Mouse (Mus musculus) intestine, embryonic 15.5 days (tissue): ENCODE measurements around the gene Chchd3. TPM values are rescaled to one million over a fixed set of nuclear protein-coding genes. Genes with fewer than 3 reads are reported as not detected.

Experiments used
- ATAC-seq: fragments of 200-750 bp; cut with Nextera tagmentation; 2 replicates; pipeline ENCODE4 v1.8.0; 2017; ENCODE audit warnings: moderate TSS enrichment, moderate library complexity
- H3K27ac ChIP-seq: fragments of 300-500 bp; sonication (generic); 2 replicates; pipeline ENCODE4 v1.5.1; 2015; ENCODE audit warnings: mild to moderate bottlenecking, inconsistent platforms
- H3K27me3 ChIP-seq: fragments of 300-500 bp; sonication (generic); replicated peaks from 2 replicates; pipeline ENCODE4 v1.6.1; 2015; ENCODE audit warnings: inconsistent platforms
- H3K36me3 ChIP-seq: fragments of 300-500 bp; sonication (generic); 2 replicates; pipeline ENCODE4 v1.6.1; 2015; ENCODE audit warnings: inconsistent platforms
- H3K4me1 ChIP-seq: fragments of 300-500 bp; sonication (generic); replicated peaks from 2 replicates; pipeline ENCODE4 v1.6.1; 2015; ENCODE audit warnings: inconsistent platforms
- H3K4me2 ChIP-seq: fragments of 300-500 bp; sonication (generic); replicated peaks from 2 replicates; pipeline ENCODE4 v1.6.1; 2015; ENCODE audit warnings: mild to moderate bottlenecking, inconsistent platforms
- H3K4me3 ChIP-seq: fragments of 300-500 bp; sonication (generic); replicated peaks from 2 replicates; pipeline ENCODE4 v1.5.1; 2015; ENCODE audit warnings: inconsistent platforms
- H3K9ac ChIP-seq: fragments of 300-500 bp; sonication (generic); 2 replicates; pipeline ENCODE4 v1.6.1; 2015; ENCODE audit warnings: inconsistent platforms
- H3K9me3 ChIP-seq: fragments of 300-500 bp; sonication (generic); 2 replicates; pipeline ENCODE4 v1.6.1; 2016; ENCODE audit warnings: inconsistent platforms
- WGBS: fragments of 180-500 bp; shearing (Covaris S2); methylation state at CpG from one replicate; pipeline ENCODE4 v1.1.7; 2015; 5-methylcytosine and 5-hydroxymethylcytosine counted together
- polyA plus RNA-seq: library from polyadenylated mRNA; unstranded; fragments of >200 nt; fragmentation: Nextera tagmentation; extraction: Ambion mirVana; gene quantifications from 2 replicates; pipeline ENCODE4 v1.2.1, GENCODE M21; 2015

The Chchd3 gene
- polyA plus RNA-seq, 1 experiment from 2014 or later = 150 TPM

DNA sequence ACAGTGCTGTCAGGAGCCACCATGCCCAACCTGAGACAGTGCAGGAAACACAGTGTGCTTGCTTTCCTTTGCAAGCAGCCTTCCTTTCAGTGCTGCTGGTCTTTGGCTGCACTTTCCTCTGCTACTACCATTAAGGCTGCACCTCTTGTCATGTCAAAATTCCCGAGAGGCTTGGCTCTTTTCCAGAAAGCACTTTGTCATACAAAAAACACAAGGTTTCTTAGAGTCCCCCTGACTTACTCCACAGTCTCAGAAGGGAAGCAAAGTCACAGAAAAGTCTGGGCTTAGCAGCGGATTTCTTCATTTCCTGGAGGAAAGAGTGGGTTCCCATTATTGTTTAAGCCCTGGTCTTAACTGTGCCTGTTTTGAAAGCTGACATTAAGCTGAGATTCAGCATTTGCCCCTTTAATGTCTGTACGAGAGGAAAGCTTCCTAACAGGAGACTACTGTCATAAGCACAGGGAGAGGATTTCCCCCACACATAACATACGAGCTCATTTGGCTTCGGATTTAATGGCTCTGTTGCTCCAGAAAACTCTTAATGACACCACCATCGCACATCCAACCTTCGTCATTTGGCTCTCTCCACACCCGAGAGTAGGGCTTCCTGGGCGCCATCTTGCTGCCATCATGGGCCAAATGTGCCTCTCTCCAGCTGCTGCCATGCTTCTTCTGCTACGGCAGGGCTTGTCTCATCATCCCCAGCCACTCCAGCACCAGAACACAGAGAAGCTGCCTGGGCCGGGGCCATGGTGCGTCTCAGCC lies 236.0 kb downstream of the Chchd3 start:
- Histone ChIP-seq H3K4me3 (no peak overlapping the region), H3K4me2 (no peak overlapping the region), H3K4me1 (no peaks in the 10 kb centered on the region), H3K9ac (no peak overlapping the region), H3K36me3 (no peaks in the 10 kb centered on the region), H3K27ac (no peak overlapping the region), H3K27me3 (no peaks in the 10 kb centered on the region), H3K9me3 (no peaks in the 10 kb centered on the region)
- ATAC-seq = no peak
- WGBS = 72% methylated on average over 12 of the region's 12 CpGs

DNA sequence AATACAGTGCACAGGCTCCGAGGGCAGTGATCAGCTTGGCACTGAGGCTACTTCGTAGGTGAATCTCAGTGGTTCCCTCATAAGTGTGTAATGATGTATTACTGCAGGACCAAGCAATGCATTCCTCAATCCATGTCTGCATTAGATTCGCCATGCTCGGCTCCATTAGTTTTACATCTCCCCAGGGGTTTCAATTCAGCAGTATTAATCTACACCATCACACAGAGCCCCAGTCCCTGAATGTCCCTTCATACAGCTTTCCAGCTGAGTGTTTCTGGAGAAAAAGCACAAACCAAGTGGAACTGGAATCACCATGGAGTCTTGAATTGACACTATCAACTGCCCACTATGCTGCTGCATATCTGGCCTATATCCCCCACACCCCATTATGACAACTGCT lies 241.1 kb downstream of the Chchd3 start:
- ATAC-seq = no peak
- no peaks in the 10 kb centered on the region for H3K9me3 ChIP-seq
- no peaks in the 10 kb centered on the region for H3K4me1 ChIP-seq
- no peaks in the 10 kb centered on the region for H3K36me3 ChIP-seq
- H3K4me2 ChIP-seq = no peak overlapping the region
- no peaks in the 10 kb centered on the region for H3K27me3 ChIP-seq
- H3K9ac ChIP-seq = no peak overlapping the region
- H3K27ac ChIP-seq = no peak overlapping the region
- WGBS = 92% methylated on average over 4 of the region's 4 CpGs
- H3K4me3 ChIP-seq = no peak overlapping the region

DNA sequence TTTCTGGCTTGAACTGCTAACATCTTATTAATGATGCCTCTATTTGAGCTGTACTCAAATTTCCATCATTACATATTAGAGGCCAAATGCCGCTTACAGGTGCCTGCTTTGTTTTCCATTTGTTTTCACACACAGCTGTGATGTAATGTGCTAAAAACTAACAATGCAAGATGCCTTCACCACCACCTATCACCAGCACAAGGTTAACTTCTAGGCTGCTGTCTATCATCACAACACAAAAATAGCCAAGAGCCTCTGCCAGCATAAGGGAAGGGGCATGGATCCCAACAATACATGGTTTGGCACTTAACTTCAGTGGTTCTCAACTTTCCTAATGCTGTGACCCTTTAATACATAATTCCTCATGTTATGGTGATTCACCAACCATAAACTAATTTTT lies 251.3 kb downstream of the Chchd3 start:
- no peak overlapping the region for H3K9ac ChIP-seq
- 94% methylated on average over 1 of the region's 1 CpGs for WGBS
- no peaks in the 10 kb centered on the region for H3K4me1 ChIP-seq
- no peaks in the 10 kb centered on the region for H3K36me3 ChIP-seq
- no peaks in the 10 kb centered on the region for H3K9me3 ChIP-seq
- no peaks in the 10 kb centered on the region for H3K27me3 ChIP-seq
- no peak overlapping the region for H3K27ac ChIP-seq
- ATAC-seq = no peak
- no peak overlapping the region for H3K4me3 ChIP-seq
- H3K4me2 ChIP-seq = no peak overlapping the region

DNA sequence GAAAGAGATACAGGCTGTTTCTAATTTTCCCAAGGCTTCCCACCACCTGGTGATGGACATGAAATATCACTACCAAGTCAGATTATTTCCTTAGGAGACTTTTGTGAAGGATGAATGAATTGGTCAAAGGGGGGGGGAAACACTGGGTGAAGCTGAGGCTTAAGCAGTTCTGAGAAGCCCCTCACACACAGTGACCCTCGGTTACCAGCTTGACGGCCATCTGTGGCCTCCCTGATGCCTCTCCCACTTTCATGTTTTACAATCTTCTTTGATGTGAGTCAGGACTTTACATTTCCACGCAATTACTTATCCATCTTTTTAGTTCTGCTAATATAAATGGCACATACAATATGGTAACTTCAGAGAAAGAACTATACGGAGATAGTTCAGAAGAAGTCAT lies 252.3 kb downstream of the Chchd3 start:
- 74% methylated on average over 4 of the region's 4 CpGs for WGBS

DNA sequence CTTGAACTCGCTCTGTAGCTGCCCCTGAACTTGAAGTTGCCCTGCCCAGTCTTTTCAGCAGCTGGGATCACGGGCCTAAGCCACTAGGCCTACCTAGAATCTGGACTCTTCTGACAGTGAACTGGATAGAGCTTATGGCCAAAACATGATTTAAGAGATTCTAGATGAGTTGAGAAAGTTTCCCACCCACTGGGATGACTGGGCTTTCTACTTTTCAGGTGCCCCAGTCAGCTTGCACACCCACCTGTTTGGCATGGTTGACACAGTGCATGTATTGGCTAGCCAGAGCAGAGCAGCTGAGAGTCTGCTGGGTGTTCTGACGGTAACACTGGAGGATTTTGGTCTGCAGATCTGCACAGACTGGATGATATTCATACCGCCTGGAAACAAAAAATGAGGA lies 256.4 kb downstream of the Chchd3 start:
- Histone ChIP-seq H3K9ac (no peak overlapping the region), H3K4me3 (no peak overlapping the region), H3K9me3 (no peaks in the 10 kb centered on the region), H3K36me3 (0 out of 2 replicates have a peak, but pooled peaks cover 2% of the 10 kb centered on the region), H3K27me3 (no peaks in the 10 kb centered on the region), H3K27ac (no peak overlapping the region), H3K4me1 (no peaks in the 10 kb centered on the region), H3K4me2 (no peak overlapping the region)
- ATAC-seq = no peak
- WGBS = 94% methylated on average over 4 of the region's 4 CpGs

More for the DNA sequence above, 252.3 kb downstream of the Chchd3 start:
- H3K27ac ChIP-seq = no peak overlapping the region
- no peaks in the 10 kb centered on the region for H3K4me1 ChIP-seq
- H3K4me2 ChIP-seq = no peak overlapping the region
- no peak overlapping the region for H3K9ac ChIP-seq
- H3K4me3 ChIP-seq = no peak overlapping the region
- no peaks in the 10 kb centered on the region for H3K36me3 ChIP-seq
- H3K9me3 ChIP-seq = no peaks in the 10 kb centered on the region
- H3K27me3 ChIP-seq = no peaks in the 10 kb centered on the region
- ATAC-seq = no peak

DNA sequence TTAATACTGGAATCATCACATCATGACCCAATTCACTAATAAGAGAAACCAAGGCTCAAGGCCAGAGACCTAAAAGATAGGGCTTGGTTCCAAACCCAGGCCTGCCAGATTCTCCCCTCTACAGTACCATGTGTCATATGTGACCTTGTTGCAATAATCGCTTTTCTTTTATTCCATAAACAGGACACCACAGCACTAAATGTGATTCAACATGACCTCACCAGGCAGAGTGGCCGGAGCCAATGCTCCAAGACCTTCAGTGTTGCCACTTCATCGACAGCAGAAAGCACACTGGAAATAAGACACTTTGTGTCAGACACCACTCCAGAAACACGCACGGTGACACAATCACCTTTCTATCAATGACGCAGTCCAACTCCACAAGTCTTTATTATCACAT lies 258.3 kb downstream of the Chchd3 start:
- Histone ChIP-seq H3K4me2 (no peak overlapping the region), H3K9me3 (no peaks in the 10 kb centered on the region), H3K4me3 (no peak overlapping the region), H3K27me3 (no peaks in the 10 kb centered on the region), H3K36me3 (0 out of 2 replicates have a peak, but pooled peaks cover 2% of the 10 kb centered on the region), H3K4me1 (no peaks in the 10 kb centered on the region), H3K27ac (no peak overlapping the region), H3K9ac (no peak overlapping the region)
- no peak for ATAC-seq
- 96% methylated on average over 6 of the region's 6 CpGs for WGBS

DNA sequence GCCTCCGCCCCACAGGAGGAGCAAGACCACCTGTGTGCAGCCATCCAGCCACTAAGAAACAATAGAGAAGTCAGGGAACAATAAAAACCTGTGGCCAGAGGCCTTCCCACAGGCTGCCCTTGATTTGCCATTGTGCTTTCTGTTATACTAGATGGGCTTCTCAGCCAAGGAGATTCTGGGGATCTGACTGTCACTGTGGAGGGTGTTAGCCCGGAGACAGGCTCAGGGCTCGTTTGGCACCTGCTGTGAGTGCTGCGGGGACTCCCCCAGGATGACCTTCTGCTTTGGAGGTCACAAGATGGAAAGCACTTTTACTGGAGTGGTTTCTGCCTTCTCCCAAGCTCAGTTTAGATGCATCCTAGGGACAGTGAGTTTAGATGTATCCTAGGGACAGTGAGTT lies 262.5 kb downstream of the Chchd3 start:
- no peak for ATAC-seq
- 45% methylated on average over 4 of the region's 4 CpGs for WGBS

DNA sequence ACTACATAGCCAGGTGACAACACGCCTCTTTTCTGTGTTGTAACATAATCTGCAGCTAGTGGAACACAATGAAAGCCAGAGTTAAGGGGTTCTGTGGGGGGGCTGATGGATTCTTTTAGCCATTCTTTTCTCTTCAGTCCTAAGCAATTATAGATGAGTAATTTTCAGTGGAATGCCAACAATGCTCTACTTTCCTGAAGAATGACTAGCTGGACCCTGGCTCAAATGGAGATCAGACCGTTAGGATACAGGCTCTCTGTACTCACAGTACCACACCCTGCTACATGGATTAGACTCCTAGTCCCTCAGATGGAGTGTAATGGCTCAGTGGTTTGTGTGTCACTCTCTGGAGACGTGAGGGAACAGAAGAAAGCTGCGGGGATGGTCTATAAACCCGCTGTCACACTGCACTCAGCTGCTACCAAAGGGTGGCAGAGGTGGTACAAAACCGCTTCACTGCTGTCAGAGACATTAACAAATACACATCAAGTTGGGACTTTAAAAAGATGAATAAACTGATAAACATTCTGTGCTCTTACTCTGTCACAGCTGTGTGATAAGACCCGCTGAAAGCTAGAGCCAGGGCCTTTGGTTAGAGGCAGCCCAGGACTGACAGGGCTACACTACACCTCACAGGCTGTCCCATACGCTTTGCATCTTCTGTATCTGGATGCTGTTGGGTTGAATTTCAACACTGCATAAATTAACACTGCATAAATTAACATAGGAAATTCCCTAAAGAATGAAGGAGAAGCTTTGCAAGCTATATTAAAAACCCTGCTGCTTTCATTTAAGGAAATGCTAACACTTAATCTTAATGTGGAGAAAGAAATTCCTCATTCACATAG lies 264.2 kb downstream of the Chchd3 start:
- H3K4me1 ChIP-seq = no peaks in the 10 kb centered on the region
- H3K4me2 ChIP-seq = no peak overlapping the region
- no peaks in the 10 kb centered on the region for H3K9me3 ChIP-seq
- WGBS = 64% methylated on average over 8 of the region's 8 CpGs
- H3K27me3 ChIP-seq = no peaks in the 10 kb centered on the region
- ATAC-seq = no peak
- H3K4me3 ChIP-seq = no peak overlapping the region
- no peak overlapping the region for H3K9ac ChIP-seq
- H3K36me3 ChIP-seq = 0 out of 2 replicates have a peak, but pooled peaks cover 2% of the 10 kb centered on the region
- no peak overlapping the region for H3K27ac ChIP-seq

More for the DNA sequence above, 262.5 kb downstream of the Chchd3 start:
- Histone ChIP-seq H3K9ac (no peak overlapping the region), H3K36me3 (0 out of 2 replicates have a peak, but pooled peaks cover 2% of the 10 kb centered on the region), H3K9me3 (no peaks in the 10 kb centered on the region), H3K27me3 (no peaks in the 10 kb centered on the region), H3K4me2 (no peak overlapping the region), H3K4me3 (no peak overlapping the region), H3K27ac (no peak overlapping the region), H3K4me1 (no peaks in the 10 kb centered on the region)

DNA sequence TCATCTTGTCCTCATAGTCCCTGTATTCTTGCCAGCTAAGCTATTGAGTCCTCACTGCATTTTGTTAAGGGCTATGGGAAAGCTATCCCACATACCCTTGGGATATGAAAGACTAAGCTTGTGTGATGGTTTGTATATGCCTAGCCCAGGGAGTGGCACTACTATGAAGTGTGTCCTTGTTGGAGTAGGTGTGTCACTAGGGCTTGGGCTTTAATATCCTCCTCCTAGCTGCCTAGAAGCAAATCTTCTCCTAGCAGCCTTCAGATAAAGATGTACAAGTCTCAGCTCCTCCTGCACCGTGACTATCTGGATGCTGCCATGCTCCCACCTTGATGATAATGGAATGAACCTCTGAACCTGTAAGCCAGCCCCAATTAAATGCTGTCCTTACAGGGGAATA lies 266.5 kb downstream of the Chchd3 start:
- H3K9me3 ChIP-seq = no peaks in the 10 kb centered on the region
- no peak overlapping the region for H3K4me2 ChIP-seq
- H3K36me3 ChIP-seq = no peaks in the 10 kb centered on the region
- H3K27me3 ChIP-seq = no peaks in the 10 kb centered on the region
- H3K9ac ChIP-seq = no peak overlapping the region
- WGBS = 98% methylated on average over 1 of the region's 1 CpGs
- no peaks in the 10 kb centered on the region for H3K4me1 ChIP-seq
- no peak overlapping the region for H3K4me3 ChIP-seq
- no peak overlapping the region for H3K27ac ChIP-seq
- ATAC-seq = no peak

DNA sequence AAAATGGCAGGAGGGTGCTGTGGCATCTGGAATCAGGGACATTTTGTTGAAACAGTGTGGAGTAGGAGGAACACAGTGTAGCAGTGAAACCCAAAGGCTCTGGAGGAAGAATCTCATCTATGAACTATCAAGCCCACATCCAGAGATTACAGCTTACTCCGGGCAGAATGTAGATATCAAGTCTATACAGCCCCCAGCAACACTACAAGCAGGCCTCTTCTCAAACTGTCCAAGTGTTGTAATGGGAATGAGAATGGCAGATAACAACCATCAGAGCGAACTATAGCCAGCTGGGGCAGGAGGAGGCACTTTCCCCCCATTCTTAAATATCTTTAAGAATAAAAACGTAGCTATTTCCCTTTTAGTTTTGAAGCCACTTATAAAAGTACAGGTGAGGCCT lies 266.9 kb downstream of the Chchd3 start:
- 93% methylated on average over 3 of the region's 3 CpGs for WGBS
- no peak overlapping the region for H3K27ac ChIP-seq
- no peak overlapping the region for H3K9ac ChIP-seq
- H3K9me3 ChIP-seq = no peaks in the 10 kb centered on the region
- no peak overlapping the region for H3K4me2 ChIP-seq
- H3K4me1 ChIP-seq = no peaks in the 10 kb centered on the region
- H3K27me3 ChIP-seq = no peaks in the 10 kb centered on the region
- no peak for ATAC-seq
- H3K4me3 ChIP-seq = no peak overlapping the region
- H3K36me3 ChIP-seq = no peaks in the 10 kb centered on the region

DNA sequence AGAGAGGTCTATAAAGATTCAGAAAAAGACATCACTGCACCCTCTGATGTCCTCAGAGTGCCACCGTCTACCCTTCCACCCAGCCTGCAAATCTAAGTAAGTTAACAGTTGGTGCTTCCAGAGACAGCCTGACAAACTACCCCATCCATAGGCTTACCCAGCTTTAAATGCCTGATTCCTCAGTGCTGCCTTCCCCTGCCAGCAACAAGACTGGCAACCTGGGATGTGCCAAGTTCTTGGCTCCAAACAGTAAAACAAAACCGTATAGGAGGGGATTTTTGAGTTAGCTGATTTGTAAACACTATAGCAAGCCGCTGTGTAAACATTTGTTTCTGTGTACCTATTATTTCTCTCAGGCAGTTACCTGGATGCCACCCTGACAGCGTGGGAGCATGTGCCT lies 269.6 kb downstream of the Chchd3 start:
- Histone ChIP-seq H3K9me3 (no peaks in the 10 kb centered on the region), H3K27ac (no peak overlapping the region), H3K4me3 (no peak overlapping the region), H3K36me3 (no peaks in the 10 kb centered on the region), H3K9ac (no peak overlapping the region), H3K4me1 (no peaks in the 10 kb centered on the region), H3K4me2 (no peak overlapping the region), H3K27me3 (no peaks in the 10 kb centered on the region)
- 80% methylated on average over 4 of the region's 4 CpGs for WGBS
- ATAC-seq = no peak

DNA sequence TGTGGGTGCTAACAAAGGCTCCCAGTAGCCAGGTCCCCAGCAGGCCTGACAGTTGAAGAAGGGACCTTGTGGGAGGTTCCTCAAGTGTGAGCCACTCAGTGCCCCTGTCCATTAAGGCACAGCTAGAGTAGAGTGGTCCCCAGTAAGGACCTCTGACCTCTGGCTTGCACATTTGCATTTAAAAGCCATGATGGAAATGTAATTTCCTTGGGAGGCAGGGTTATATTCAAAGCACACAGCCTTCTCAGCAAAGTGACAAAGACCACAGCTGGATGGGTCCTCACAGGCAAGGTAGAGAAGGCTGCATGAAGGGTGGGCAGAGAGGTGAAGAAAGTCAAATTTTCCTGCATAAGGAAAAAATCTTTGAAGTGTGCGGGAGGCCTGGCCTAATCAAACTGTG lies 272.7 kb downstream of the Chchd3 start:
- Histone ChIP-seq H3K4me2 (no peak overlapping the region), H3K9me3 (no peaks in the 10 kb centered on the region), H3K4me1 (no peaks in the 10 kb centered on the region), H3K9ac (no peak overlapping the region), H3K4me3 (no peak overlapping the region), H3K27me3 (no peaks in the 10 kb centered on the region), H3K27ac (no peak overlapping the region), H3K36me3 (no peaks in the 10 kb centered on the region)
- 59% methylated on average over 1 of the region's 1 CpGs for WGBS
- ATAC-seq = no peak
